Mouse (Mus musculus) frontal cortex, adult 2 months (tissue): ENCODE data around the gene Aurka. TPM values are rescaled to one million over a fixed set of nuclear protein-coding genes. Genes with fewer than 3 reads are reported as not detected.
A peak's percentile ranks its signal among the peaks of the same experiment; 100 is the strongest.

ENCODE experiments used
- DNase-seq, 2 experiments: peaks; one replicate each; pipeline ENCODE4 v3.0.0; 2022; ENCODE audit warnings: low spot score in 1 of 2; ENCODE audit errors: extremely low spot score in 1 of 2
- polyA plus RNA-seq: library from polyadenylated mRNA; depleted of rRNA; stranded (reverse); fragments of >200 nt; gene quantifications from 2 replicates; pipeline ENCODE4 v1.2.3, GENCODE M21; 2012; rRNA removed

Aurka gene
- polyA plus RNA-seq, result 1.5 and 1.8 TPM in 2 replicates

DNA sequence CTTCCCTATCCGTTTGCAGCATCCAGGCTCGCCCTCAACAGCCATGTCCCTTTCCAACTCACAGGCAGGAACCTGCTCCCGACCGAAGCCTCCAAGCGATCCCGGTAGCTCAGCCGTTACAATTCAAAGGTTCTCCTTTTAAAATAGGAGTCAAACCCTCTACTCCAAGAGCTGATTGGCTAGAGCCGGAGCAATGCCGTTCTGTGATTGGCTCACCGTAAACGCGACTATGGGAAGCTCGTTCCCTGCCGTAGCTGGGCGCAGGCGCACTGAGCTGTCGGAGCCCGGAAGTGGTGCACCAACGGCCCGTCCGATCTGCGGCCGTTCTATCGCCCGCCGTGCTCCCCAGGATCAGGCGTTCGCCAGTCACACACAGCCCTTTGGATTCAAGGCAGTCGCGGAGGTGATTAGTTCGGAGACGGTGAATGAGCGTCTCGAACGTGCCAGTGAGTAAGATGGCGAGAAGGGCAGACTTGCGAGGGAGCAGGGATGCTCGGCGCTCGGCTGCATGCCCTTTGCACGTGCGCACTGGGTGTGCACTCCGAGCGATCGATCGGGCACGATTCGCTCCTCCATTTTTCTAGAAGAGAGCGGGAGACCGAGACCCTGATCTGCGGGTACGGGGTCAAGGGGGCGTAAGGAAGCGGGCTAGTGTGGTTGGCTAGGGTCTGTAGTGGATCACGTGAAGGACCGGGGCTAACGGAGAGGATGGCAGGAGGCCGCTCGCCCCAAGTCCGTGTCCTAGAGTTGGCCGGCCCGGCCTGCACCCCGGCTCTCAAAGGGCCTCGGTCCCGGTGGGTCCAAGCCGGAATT lies at the start of gene Aurka, which contains the start of gene Cstf1:
Gene Aurka (minus strand): TSS at position 125 of the 813 bp plus-strand sequence.
Gene Cstf1 (plus strand): TSS at position 271 of the 813 bp plus-strand sequence.
- DNase-seq, result peak; percentile 92 to 97

DNA sequence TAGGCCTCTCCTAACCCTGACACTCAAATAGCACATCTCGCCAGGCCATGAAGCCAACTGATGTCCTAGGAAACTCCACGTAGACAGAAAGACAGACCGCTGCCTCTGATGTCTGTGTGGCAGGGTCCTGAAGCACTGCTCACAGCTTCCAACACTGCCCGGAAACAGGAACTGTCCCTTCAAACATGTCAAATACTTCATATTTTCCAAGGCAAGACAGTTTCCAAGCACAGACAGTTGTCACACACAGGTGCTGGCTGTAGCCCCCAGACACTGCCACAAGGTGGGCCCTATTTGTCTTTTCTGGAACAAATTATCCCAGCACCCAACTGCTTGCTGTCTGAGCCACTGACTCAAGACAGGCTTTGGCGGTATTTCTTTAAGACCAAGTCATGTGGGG lies 47.9 kb upstream of the Aurka start:
- DNase-seq, result no peak

DNA sequence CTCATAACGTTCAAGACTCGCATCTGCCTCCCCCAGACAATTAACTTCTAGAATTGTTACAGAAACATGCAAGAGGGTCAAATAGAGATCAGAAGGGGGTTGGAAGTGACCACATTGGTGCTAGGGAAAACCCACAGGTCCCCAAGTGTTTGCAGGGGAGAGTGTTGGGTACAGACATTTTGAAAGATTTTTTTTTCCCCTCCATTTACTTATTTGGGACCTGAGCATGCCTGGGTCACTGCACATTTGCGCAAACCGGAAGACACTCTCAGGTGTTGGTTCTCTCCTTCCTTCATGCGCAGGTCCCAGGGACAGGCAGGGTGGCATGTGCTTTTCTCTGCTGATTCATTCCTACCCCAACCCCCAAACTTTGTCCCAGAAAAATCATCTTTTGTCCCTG lies 46.5 kb upstream of the Aurka start:
- no peak for DNase-seq

DNA sequence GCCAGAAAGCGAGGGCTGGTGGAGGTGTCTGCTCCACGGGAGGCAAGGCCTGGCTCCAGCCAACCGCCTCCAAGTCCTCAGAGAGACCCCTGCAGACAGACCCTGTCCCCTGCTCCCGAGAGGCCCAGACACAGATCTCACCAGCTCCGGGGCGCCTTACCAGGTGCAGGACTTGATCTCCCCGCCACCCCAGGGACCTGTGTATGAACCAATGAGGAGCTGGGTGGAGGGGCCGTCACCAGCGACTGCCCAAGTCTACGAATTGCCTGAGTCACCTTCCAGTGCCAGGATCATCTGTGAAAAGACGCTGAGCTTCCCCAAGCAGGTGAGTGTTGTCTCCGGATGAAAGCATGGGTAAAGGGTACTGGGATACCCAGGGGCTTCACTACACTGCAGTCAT lies 45.9 kb upstream of the Aurka start:
- no peak for DNase-seq

DNA sequence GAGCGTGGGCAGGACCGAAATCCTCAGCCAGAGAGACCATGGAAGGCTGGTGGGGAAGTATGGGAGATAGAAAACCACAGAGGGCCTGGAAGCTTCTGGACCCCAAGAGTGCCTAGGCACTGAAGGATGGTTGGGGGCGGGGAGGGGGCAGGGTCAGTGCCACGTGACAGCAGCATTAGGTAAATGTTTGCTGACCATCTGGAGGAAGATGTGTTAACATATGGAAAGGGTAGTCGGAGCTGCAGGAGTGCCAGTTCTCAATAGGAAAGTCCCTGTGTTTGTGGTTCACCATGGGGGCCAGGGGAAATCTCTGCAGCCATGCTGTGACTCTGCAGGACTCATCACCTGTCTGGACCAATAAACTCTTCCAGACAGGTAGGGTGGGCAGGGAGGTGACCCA lies 43.6 kb upstream of the Aurka start:
- no peak for DNase-seq

DNA sequence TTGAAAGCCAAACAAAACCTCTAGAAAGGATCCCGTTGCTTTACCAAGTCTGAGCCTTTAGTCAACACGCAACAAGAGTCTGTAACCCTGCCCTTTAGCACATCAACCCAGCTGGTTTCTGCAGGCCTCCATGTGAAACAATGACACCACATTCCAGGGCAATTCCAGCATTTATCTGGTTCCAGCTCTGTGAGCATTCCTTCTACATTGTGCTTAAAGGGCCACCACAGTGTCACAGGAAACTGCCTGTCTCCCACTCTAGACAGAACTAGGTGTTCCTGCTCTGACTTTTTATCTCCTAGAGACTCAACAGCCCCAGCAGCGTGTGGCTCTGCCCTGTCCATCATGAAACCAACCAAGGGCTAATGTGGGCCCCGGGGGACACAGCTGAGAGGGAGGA lies 42.9 kb upstream of the Aurka start:
- DNase-seq, result no peak

DNA sequence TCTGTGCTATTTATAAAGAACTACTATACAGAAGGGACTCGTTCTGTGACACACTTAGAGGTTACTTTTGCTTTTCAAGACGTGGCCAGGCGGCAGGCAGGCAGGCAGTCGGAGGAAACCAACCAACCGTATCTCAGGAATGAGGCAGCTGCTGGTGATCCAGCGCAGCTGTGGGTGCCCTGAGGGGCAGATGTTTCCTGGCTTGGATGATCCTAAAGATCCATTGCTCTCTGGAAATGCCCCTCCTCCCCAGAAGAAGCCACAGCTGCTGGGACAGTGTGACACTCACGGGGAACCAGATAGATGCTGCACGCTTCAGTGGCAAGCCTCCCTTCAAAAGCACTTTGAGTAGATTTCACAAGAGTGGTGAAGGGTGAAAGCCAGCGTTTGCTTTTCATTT lies 42.1 kb upstream of the Aurka start:
- no peak for DNase-seq

DNA sequence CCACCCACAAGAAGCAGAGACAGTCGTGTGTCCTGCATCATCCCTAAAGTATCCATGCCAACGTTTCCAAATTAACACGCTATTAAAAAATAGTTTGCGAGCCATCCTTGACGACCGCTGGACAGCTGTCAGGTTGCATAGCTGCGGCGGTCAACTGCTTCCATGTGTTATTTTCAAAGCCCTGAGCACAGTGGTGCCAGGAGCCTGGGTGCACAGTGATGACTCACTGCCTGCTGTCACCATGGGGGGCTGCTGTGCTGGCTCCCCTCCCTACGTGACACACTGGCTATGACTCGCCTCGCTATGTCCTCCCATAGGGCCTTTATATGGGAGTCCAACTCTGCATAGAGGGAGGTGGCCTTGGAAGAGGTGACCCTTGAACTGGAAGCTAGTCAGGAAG lies 40.8 kb upstream of the Aurka start:
- no peak for DNase-seq

DNA sequence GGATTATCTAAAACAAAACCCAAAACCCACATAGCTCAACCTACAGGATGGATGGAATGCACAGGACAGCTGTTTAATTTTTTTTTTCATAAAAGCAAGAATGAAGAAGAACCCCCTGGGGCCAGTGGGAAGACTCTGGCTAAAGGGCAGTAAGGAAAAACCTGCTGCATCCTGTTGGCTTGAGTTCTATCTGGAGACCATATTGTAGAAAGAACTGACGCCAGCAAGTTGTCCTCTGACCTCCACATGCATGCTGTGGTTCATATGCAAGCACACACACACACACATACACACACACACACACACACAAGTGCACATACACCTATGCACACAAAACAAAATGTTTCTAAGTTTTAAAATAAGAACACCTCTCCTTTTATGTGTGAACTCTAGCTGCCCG lies 40.4 kb upstream of the Aurka start:
- DNase-seq, result no peak

DNA sequence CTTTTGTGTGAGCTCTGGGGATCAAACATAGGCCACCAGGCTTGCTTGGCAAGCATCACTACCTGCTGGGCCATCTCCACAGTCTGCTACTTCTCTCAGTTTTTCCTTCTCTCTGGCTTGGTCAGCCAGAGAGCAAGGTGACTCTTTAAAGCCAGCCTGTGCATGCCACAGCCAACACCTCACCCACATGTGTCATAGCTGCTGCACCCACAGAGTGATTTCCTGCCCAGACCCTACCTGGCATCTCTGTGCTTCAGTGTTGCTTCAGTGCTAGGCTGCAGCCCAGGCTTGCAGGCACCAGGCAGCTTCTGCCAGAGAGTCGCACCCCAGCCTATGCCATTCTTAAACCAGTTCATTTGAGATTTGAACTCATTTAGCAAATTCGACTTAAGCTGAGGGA lies 37.2 kb upstream of the Aurka start:
- no peak for DNase-seq

DNA sequence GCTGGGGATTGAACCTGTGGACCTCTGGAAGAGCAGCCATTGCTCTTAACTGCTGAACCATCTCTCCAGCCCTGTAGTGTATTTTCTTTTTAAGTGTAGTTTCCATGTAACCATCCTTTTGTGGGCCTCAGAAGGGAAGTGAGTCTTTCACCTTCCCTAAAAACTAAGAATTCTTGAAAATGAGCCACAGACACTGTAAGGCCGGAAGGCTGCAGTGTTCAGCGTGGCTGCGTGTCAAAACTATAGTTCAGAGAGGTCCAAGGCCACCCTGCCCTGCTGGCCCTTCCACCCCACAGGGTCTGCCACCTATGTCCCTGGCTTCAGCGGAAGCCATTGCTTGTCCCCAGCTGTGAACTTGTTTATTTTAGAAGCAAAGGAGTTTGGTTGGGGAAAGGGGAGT lies 35.8 kb upstream of the Aurka start:
- DNase-seq, result no peak

DNA sequence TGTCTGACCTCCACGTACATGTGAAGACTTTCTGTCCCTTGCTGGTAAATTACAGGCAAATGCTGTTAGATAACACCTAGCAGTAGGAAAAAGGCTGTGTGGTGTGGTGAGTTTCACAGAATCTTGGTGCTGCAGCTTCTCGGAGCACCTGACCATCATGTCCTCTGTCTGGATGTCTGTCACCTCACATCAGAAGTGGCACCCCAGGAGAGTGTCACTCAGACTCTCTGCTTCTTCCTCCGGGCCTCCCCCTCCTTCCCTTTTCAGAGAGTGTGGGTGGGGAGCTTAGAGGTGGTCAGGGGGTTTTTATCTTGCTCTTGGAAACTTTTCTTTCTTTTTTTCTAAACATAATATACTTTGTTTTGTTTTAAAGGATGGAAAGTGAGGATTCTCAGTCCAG lies 34.7 kb upstream of the Aurka start:
- no peak for DNase-seq

DNA sequence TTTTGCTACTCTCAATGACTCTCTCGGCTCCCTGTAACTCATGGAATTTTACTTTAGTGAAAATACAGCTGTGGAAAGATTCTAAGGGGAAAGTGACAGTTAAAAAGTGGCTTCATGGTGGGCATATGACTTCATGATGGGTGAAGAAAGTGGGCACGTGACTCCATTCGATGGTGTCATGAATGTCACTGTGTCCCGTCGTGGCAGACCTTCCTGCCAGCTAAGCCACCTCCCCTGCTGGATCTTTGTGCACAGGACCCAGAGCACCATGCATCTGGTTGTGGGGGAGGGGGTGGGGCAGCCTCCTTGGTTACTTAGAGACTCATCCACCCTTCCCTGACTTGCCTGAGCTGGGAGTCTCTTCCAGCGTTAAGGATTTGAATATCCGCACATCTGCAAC lies 33.9 kb upstream of the Aurka start:
- DNase-seq, result no peak

DNA sequence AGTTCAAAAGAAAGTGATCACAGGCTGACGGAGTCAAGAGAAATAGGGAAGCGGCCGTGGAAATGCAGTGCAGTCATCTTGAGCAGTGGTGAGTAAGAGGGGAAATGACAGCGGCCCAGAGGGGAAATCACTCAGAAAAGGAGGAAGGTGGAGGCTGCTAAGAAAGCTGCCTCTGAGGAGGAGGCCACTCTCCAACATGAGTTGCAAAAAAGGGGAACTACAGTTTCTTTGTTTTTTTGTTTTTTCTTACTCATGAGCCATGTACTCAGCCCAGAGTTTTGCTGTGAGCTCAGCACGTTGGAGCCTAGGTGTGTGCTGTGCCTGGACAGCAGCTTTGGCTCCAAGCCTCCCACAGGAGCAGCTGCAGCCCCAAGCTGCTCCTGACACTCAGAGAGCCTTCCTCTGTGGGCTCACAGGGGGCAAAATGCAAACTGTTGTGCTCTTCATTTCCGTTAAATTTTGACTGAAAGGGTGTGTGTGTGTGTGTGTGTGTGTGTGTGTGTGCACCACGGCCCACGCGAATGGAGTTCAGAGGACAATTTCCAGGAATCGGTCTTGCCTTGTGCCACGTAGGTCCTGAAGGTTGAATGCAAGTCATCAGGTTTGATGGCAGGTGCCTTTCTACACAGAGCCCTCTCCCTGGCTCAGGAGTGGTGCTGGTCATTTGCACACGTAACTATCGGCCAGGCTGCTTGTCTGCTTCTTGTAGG lies 30.9 kb upstream of the Aurka start:
- no peak for DNase-seq

DNA sequence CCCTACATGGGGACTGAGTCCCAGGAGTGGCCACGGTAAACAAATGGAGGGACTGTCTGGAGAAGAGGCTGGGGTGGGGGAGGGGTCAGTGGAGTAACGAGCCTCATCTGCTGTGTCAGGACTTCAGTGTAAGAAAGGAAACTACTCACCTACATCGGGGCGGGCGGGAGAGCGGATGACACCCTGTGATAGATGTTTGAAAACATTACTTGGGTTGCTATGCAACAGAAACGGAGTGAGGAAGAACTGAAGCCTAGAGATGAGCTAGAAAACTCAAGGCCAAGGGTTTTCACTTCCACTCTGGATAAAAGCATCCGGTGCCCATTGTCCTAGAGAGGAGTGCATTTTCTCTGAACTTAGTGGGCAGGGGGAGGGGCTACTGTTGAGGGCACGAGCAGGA lies 29.6 kb upstream of the Aurka start:
- DNase-seq, result no peak

DNA sequence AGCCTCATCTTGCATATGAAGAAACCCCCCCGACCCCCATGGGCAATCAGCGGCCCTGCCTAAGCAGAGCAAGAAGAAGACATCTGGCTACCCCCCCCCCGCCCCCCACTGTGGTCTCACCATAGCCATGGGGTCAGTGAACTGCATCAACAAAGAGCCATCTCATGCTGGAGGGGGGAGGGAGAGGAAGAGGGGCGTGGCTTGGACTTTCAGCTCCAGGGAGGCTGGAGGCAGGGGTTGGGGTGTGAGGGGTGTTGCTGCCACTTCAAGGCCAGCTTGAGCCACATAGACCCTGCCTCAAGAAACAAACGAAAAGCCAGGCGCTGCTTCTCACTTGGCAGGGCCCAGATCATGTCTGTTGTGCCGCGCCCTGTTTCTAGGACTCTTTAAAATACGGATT lies 25.6 kb upstream of the Aurka start:
- DNase-seq, result no peak

DNA sequence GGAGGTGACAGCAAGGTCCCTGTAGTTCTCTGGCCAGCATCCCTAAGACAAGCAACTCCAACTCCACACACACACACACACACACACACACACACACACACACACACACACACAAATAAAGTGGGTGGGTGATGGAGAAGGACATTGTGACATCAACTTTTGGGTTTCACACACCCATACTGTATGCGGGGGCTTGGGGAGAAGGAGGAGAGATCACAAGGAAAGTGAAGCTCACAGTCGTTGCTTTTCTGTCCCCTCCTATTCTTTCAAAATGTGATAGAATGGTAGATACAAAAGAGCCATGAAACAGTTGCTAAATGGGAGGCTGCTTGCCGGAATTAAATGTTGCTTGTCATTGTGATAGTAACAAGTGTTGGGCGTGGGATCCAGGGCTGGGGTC lies 24.3 kb upstream of the Aurka start:
- DNase-seq, result no peak

DNA sequence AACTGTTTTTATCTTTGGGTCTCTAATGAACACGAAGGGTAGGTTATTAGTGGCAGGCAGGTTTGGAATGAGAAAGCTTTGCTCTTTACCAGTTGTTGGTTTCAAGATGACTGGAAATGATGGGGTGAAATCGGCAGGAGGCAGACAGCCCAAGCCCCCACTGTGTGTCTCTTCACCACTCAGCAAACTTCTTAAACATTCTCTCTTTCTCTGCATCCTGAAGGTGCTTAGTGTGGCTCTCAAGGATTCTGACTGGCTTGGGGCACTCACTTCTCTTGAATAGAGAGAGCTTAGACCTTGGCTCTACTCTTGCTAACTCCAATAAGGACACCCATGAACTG lies 23.7 kb upstream of the Aurka start:
- no peak for DNase-seq

DNA sequence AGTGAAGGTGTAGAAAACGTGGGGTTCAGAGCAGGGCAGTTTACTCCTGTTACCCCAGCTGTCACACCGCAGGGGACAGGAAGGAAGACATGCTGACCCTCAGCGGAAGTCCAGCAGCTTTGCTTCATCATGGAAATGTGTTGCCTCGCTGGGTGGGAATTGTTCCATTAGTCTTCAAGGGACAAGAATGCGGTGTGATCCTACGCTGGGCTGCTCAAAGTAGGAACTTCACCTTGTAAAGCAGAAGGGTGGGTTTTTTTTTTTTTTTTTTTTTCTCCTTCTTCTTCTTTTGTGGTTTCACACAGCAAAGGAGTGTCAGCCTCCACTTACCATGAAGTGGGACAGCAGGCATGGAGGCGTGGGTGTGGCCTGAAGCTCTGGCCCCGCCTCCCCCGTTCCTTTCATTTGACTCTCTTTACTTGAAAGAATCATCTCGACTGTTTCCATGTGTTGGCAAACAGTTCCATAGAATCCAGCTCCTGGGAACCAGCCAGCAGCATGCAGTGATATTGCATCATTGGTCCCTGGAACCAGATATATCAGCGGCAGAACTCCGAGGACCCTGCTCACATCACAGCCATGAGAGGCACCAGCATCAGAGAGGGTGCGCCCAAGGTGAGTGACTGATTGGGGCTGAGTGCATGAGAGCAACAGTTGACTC lies 23.2 kb upstream of the Aurka start, which contains the start of gene Cass4:
Gene Cass4 (plus strand): TSS at position 404 of the 661 bp plus-strand sequence.
- DNase-seq, result no peak

DNA sequence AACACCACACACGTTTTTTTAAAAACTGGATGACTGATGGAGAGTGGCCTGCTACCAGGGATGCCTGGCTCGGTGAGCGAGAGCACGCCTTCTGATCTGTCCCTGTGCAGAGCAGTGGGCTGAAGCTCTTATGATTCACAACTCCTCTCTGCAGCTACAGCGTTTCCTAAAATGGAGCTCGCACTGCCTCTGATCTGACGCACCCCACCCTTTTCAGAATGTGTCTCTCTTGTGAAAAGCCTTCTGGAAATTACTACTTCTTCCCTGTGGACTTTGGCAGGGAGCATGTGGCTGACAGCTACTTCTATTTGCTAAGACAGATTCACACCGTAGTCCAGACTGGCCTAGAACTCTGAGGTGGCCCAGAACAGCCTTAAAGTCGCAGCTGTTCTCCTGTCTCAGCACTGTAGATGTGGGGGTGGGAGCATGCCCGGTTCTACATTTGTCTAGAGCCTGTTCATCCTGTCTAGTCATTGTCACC lies 21.7 kb upstream of the Aurka start:
- peak; percentile 75 to 76 for DNase-seq

DNA sequence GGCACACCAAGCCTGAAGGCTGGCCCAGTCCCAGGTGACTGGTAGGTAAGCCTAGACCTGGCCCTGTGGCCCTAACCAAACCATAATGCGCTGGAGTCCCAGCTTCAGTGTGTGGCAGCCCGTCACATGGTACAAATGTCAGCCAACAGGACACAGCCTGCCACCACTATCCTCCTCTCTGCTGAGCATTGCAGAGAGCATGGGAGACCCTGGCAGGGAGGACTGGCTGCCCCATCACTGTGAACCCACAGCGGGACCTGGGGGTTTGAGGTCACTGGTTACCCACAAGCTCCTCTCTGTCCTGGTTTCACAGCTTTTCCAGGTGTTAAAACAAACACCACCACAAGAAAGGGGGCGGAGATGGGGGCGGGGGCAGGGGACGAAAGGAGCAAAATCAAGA lies 20.0 kb upstream of the Aurka start:
- no peak for DNase-seq
